Mouse (Mus musculus) midbrain, embryonic 10.5 days (tissue): ENCODE results near the gene Faap20. TPM values are rescaled to one million over a fixed set of nuclear protein-coding genes. Genes with fewer than 3 reads are reported as not detected.
A peak's percentile ranks its signal among the peaks of the same experiment; 100 is the strongest.

ENCODE experiments used
- DNase-seq: peaks from one replicate; pipeline ENCODE4 v3.0.0-alpha.2; 2017; ENCODE audit warnings: low spot score
- H3K27ac ChIP-seq: fragments of 300-500 bp; sonication (generic); replicated peaks from 2 replicates; pipeline ENCODE4 v1.5.1; 2016; ENCODE audit warnings: mild to moderate bottlenecking
- H3K27me3 ChIP-seq: fragments of 300-500 bp; sonication (generic); 2 replicates; pipeline ENCODE4 v1.6.1; 2016; ENCODE audit warnings: low read depth, mild to moderate bottlenecking; ENCODE audit not compliant: poor library complexity, severe bottlenecking
- H3K36me3 ChIP-seq: fragments of 300-500 bp; sonication (generic); 2 replicates; pipeline ENCODE4 v1.6.1; 2016; ENCODE audit warnings: mild to moderate bottlenecking, moderate library complexity
- H3K4me1 ChIP-seq: fragments of 300-500 bp; sonication (generic); 2 replicates; pipeline ENCODE4 v1.6.1; 2016
- H3K4me3 ChIP-seq: fragments of 300-500 bp; sonication (generic); 2 replicates; pipeline ENCODE4 v1.5.1; 2016; ENCODE audit warnings: mild to moderate bottlenecking, moderate library complexity
- H3K9me3 ChIP-seq: fragments of 300-500 bp; sonication (generic); replicated peaks from 2 replicates; pipeline ENCODE4 v1.6.1; 2016; ENCODE audit warnings: mild to moderate bottlenecking
- WGBS: fragments of 180-500 bp; shearing (Covaris S2); methylation state at CpG from one replicate; pipeline ENCODE4 v1.1.7; 2016; 5-methylcytosine and 5-hydroxymethylcytosine counted together
- polyA plus RNA-seq: library from polyadenylated mRNA; unstranded; fragments of >200 nt; fragmentation: Nextera tagmentation; extraction: Ambion mirVana; gene quantifications from 2 replicates; pipeline ENCODE4 v1.2.1, GENCODE M21; 2016

Faap20 gene
- polyA plus RNA-seq = 118 and 120 TPM in 2 replicates

DNA sequence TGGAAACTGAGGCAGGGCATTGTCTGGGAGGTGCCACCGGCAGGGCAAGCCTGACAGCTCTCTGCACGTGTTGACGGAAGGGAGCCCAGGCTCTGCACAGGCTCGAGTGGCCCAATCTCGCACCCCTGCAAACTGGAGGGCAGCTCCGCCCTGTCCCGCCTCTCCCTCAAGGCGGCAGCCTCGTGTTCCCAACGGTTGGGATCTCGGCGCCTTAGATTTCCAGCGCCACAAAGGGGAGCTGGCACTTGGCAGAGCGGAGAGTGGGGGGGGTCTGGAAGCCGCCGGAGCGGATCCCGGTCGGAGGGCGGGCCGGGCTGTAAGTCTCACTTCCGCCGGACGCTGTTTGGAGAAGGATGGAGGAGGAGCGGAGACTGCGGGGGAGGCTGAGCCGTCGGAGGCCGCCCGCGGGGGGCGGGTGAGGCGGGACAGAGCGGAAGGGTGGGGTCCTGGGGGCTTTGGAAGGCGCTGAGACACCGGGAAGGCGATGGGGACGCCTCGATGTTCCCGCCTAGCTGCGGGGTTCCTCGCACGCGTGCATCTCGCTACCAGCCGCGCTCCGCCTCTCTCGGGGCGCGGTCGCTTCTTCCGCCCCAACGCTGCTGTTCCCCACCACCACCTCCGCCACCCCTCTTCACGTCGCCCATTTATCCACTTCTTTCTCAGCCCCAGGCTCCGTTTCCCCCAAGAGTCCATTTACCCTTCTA is at the start of gene Faap20:
TSS of gene Faap20 (plus strand) at position 155 of the 704 bp plus-strand sequence.
- peak; percentile 93 for DNase-seq
- Histone ChIP-seq H3K27ac (peak within 1 kb of the TSS; percentile 96), H3K4me3 (peak within 1 kb of the TSS; percentile 65), H3K4me1 (peaks cover 45% of the 10 kb centered on the region), H3K36me3 (peaks cover 22% of the 10 kb centered on the region), H3K27me3 (no peaks in the 10 kb centered on the region), H3K9me3 (no peaks in the 10 kb centered on the region)
- under 1% methylated on average over 58 of the region's 58 CpGs for WGBS

DNA sequence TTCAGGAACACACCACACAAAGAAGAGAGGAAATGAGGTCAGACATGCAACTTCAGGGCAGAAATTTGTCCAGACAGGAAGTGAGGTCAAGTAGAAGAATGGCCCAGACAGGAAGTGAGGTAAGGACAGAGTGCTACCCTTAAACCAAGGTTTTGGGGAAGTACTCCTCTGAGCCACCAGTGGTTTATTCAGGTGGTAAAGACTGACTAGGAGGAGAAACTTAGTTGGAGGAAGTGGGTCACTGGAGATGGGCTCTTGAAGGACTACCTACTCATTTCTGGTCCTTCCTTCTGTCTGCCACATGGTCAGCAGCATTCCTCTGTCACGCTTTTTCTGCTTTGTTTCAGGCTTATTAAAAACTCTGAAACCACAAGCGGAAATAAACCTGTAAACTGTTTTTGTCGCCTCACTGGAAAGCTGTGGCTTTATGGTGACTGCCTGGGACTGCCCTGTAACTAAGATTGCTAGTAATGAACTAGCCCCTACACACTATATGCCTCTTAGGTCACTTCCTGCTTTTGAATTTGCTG is 48.7 kb upstream of the Faap20 start:
- H3K36me3 ChIP-seq = 0 out of 2 replicates have a peak, but pooled peaks cover 2% of the 10 kb centered on the region
- WGBS = 86% methylated on average over 3 of the region's 3 CpGs
- H3K27ac ChIP-seq = no peak overlapping the region
- no peak overlapping the region for H3K4me3 ChIP-seq
- no peaks in the 10 kb centered on the region for H3K27me3 ChIP-seq
- peaks cover 86% of the 10 kb centered on the region for H3K4me1 ChIP-seq
- no peak for DNase-seq
- H3K9me3 ChIP-seq = no peaks in the 10 kb centered on the region

- Histone ChIP-seq H3K36me3 (0 out of 2 replicates have a peak, but pooled peaks cover 2% of the 10 kb centered on the region), H3K27me3 (no peaks in the 10 kb centered on the region), H3K4me3 (no peak overlapping the region), H3K4me1 (peaks cover 86% of the 10 kb centered on the region), H3K27ac (peak overlapping the region; percentile 50; the same call in 1 of the 2 replicates), H3K9me3 (no peaks in the 10 kb centered on the region)
- 92% methylated on average over 7 of the region's 7 CpGs for WGBS
- no peak for DNase-seq
Measured at GRCm38 (mm10) chr4:155201764-155202163, 47.8 kb upstream of the Faap20 start.

GRCm38 (mm10) chr4:155205919-155206318 is 43.7 kb upstream of the Faap20 start:
- H3K4me3 ChIP-seq = no peak overlapping the region
- H3K36me3 ChIP-seq = peaks cover 20% of the 10 kb centered on the region
- H3K27me3 ChIP-seq = no peaks in the 10 kb centered on the region
- H3K4me1 ChIP-seq = peaks cover 83% of the 10 kb centered on the region
- DNase-seq = no peak
- WGBS = 72% methylated on average over 6 of the region's 6 CpGs
- no peaks in the 10 kb centered on the region for H3K9me3 ChIP-seq
- no peak overlapping the region for H3K27ac ChIP-seq

GRCm38 (mm10) chr4:155206498-155206897 is 43.1 kb upstream of the Faap20 start:
- H3K4me3 ChIP-seq = no peak overlapping the region
- H3K9me3 ChIP-seq = no peaks in the 10 kb centered on the region
- H3K36me3 ChIP-seq = peaks cover 26% of the 10 kb centered on the region
- no peak overlapping the region for H3K27ac ChIP-seq
- no peaks in the 10 kb centered on the region for H3K27me3 ChIP-seq
- WGBS = 81% methylated on average over 7 of the region's 8 CpGs
- peaks cover 80% of the 10 kb centered on the region for H3K4me1 ChIP-seq
- no peak for DNase-seq

GRCm38 (mm10) chr4:155207841-155208240 is 41.8 kb upstream of the Faap20 start:
- Histone ChIP-seq H3K36me3 (peaks cover 38% of the 10 kb centered on the region), H3K9me3 (no peaks in the 10 kb centered on the region), H3K4me3 (no peak overlapping the region), H3K4me1 (peaks cover 66% of the 10 kb centered on the region), H3K27me3 (no peaks in the 10 kb centered on the region), H3K27ac (peak overlapping the region; percentile 74)
- DNase-seq = peak; percentile 11
- WGBS = 57% methylated on average over 3 of the region's 3 CpGs

GRCm38 (mm10) chr4:155208613-155209012 is 41.0 kb upstream of the Faap20 start:
- H3K27me3 ChIP-seq = no peaks in the 10 kb centered on the region
- H3K36me3 ChIP-seq = peaks cover 39% of the 10 kb centered on the region
- DNase-seq = no peak
- no peaks in the 10 kb centered on the region for H3K9me3 ChIP-seq
- H3K4me3 ChIP-seq = no peak overlapping the region
- WGBS = 69% methylated on average over 7 of the region's 7 CpGs
- peaks cover 64% of the 10 kb centered on the region for H3K4me1 ChIP-seq
- peak overlapping the region; percentile 74 for H3K27ac ChIP-seq

- H3K36me3 ChIP-seq = peaks cover 38% of the 10 kb centered on the region
- H3K27me3 ChIP-seq = no peaks in the 10 kb centered on the region
- H3K9me3 ChIP-seq = no peaks in the 10 kb centered on the region
- no peak for DNase-seq
- H3K4me3 ChIP-seq = no peak overlapping the region
- peaks cover 66% of the 10 kb centered on the region for H3K4me1 ChIP-seq
- H3K27ac ChIP-seq = peak overlapping the region; percentile 74
Measured at GRCm38 (mm10) chr4:155209079-155209478, 40.5 kb upstream of the Faap20 start.

- WGBS = 94% methylated on average over 5 of the region's 5 CpGs
- Histone ChIP-seq H3K27me3 (no peaks in the 10 kb centered on the region), H3K4me1 (peaks cover 69% of the 10 kb centered on the region), H3K36me3 (peaks cover 37% of the 10 kb centered on the region), H3K9me3 (no peaks in the 10 kb centered on the region), H3K27ac (peak overlapping the region; percentile 74; the same call in 1 of the 2 replicates), H3K4me3 (no peak overlapping the region)
- no peak for DNase-seq
Measured at GRCm38 (mm10) chr4:155209494-155209893, 40.1 kb upstream of the Faap20 start.

DNA sequence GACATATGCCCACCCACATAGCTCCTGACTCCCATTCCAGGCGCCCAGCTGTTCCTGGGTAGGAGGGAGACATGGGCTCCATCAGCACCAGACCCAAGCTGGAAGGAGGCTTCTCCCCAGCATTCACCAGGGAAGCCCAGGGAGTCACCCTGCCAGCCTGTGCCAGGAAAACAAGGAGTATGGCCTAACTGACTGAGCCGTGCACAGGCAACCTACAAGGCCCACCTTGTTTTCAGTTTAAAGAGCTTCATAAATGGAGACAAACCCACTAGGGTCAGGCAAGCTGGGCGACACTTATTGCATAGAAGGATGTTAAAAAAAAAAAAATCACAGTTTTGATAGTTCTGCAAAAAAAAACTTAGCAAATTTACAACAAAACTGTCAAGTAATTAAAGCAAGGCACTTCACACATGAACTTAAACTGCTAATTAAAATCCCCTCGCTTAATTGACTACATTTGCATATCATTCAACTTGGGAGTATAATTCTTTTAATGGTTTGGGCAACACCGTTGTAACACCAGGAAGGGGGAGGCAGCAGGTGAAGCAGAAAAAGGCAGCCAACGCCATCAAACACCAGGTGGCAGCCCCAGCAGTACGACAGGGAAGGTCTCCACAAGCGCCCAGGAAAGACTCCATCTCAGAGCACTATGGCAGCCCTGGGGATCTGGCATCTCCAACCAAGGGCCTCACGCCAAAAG is 36.4 kb upstream of the Faap20 start:
- Histone ChIP-seq H3K9me3 (no peaks in the 10 kb centered on the region), H3K36me3 (peaks cover 55% of the 10 kb centered on the region), H3K27me3 (no peaks in the 10 kb centered on the region), H3K27ac (no peak overlapping the region), H3K4me1 (peaks cover 74% of the 10 kb centered on the region), H3K4me3 (no peak overlapping the region)
- WGBS = 78% methylated on average over 9 of the region's 9 CpGs
- no peak for DNase-seq

DNA sequence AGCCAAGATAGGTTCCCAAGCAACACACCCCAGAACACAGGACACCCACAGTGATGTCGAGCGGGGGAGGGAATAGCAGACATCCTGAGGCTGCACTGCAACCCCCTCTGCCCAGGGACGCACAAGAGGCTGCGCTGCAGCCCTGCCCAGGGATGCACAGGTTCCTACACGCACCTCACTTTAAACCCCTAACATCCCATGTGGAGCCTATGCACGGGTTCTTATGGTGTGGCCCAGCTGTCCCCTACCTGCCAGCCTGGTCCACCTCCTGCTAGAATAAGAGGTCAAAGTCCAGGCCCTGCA is 35.9 kb upstream of the Faap20 start:
- Histone ChIP-seq H3K27ac (0 out of 2 replicates have a peak overlapping the region, but pooled peaks have one; percentile 19), H3K36me3 (peaks cover 60% of the 10 kb centered on the region), H3K4me3 (no peak overlapping the region), H3K27me3 (no peaks in the 10 kb centered on the region), H3K4me1 (peaks cover 74% of the 10 kb centered on the region), H3K9me3 (no peaks in the 10 kb centered on the region)
- peak; percentile 10 for DNase-seq
- WGBS = 79% methylated on average over 6 of the region's 6 CpGs

- Histone ChIP-seq H3K4me1 (peaks cover 74% of the 10 kb centered on the region), H3K4me3 (no peak overlapping the region), H3K27me3 (no peaks in the 10 kb centered on the region), H3K36me3 (peaks cover 58% of the 10 kb centered on the region), H3K27ac (0 out of 2 replicates have a peak overlapping the region, but pooled peaks have one; percentile 19), H3K9me3 (no peaks in the 10 kb centered on the region)
- WGBS = 86% methylated on average over 6 of the region's 6 CpGs
- no peak for DNase-seq
Measured at GRCm38 (mm10) chr4:155214188-155214587, 35.4 kb upstream of the Faap20 start.

DNA sequence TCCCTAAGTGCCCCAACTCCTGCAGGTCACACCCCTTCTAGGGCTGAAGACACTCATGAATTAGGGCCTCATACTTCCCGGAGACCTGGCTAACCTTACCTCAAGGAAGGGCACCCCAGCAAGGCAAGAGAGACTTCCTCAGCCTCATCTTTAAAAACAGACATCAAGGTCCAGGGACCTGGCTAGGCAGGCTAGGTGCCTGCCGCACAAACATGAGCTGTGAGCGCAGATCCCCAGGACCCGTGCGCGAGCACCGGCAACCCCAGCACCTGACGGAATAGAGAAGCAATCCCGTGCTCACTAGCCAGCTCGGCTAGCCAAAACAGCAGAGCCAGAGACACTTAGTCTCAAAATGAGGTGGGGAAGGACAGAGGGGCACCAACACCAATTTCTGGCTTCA is 34.8 kb upstream of the Faap20 start:
- peaks cover 58% of the 10 kb centered on the region for H3K36me3 ChIP-seq
- no peak overlapping the region for H3K27ac ChIP-seq

More for the DNA sequence above, 34.8 kb upstream of the Faap20 start:
- Histone ChIP-seq H3K9me3 (no peaks in the 10 kb centered on the region), H3K4me1 (peaks cover 74% of the 10 kb centered on the region), H3K27me3 (no peaks in the 10 kb centered on the region), H3K4me3 (no peak overlapping the region)
- DNase-seq = no peak
- 79% methylated on average over 10 of the region's 10 CpGs for WGBS
